28 mouse cellular contexts compared by ENCODE assay signal in the genomic region with DNA sequence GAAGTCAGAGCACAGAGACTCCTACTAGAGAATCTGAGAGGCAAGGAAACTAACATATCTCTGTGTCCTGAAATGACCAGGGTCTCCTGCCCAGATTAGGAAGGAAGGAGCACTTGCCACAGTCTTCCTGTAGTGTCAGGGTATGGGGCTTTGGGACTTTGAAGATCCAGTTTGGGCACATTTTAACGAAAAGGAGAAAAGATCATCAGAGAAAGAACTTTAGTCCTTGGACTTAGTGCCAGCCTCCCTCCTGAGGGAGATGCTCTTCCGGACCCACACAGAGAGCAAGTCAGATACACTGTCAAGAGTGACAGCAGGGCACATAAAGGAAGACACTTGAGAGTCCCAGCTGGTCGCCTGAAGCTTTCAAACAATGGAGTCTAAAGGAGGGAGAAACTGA.
"Had no signal": no experiment of that assay in that cellular context is flagged by ENCODE, and none has a peak within 500 bp of the region (broad histone marks: within the 10 kb centered on the region; RNA-seq: fewer than 3 reads in every experiment).

No protein-coding gene starts in this region.

- H3K9me3 ChIP-seq: embryonic facial prominence, embryonic 10.5 days; embryonic facial prominence, embryonic 12.5 days; embryonic facial prominence, embryonic 13.5 days; embryonic facial prominence, embryonic 15.5 days; forebrain, embryonic 10.5 days; forebrain, embryonic 12.5 days; forebrain, embryonic 13.5 days; forebrain, embryonic 15.5 days had no signal

- H3K4me1 ChIP-seq: embryonic facial prominence, embryonic 10.5 days; embryonic facial prominence, embryonic 12.5 days; embryonic facial prominence, embryonic 13.5 days; embryonic facial prominence, embryonic 15.5 days; forebrain, embryonic 10.5 days; forebrain, embryonic 12.5 days; forebrain, embryonic 13.5 days; forebrain, embryonic 15.5 days had no signal

- H3K4me3 ChIP-seq: embryonic facial prominence, embryonic 10.5 days; embryonic facial prominence, embryonic 12.5 days; embryonic facial prominence, embryonic 13.5 days; embryonic facial prominence, embryonic 15.5 days; erythroblast, embryonic 14.5 days; forebrain, embryonic 10.5 days; forebrain, embryonic 12.5 days; forebrain, embryonic 13.5 days; forebrain, embryonic 15.5 days; gastrocnemius, adult 2 months had no signal

- H3K27ac ChIP-seq: embryonic facial prominence, embryonic 10.5 days; embryonic facial prominence, embryonic 12.5 days; embryonic facial prominence, embryonic 13.5 days; embryonic facial prominence, embryonic 15.5 days; forebrain, embryonic 10.5 days; forebrain, embryonic 12.5 days; forebrain, embryonic 13.5 days; forebrain, embryonic 15.5 days; gastrocnemius, adult 2 months had no signal

- H3K36me3 ChIP-seq: embryonic facial prominence, embryonic 10.5 days; embryonic facial prominence, embryonic 12.5 days; embryonic facial prominence, embryonic 13.5 days; embryonic facial prominence, embryonic 15.5 days; forebrain, embryonic 12.5 days; forebrain, embryonic 15.5 days had no signal

- H3K9ac ChIP-seq: embryonic facial prominence, embryonic 12.5 days; embryonic facial prominence, embryonic 13.5 days; embryonic facial prominence, embryonic 15.5 days; forebrain, embryonic 12.5 days; forebrain, embryonic 13.5 days; forebrain, embryonic 15.5 days; forebrain, postnatal 0 days had no signal

- H3K4me2 ChIP-seq: embryonic facial prominence, embryonic 12.5 days; embryonic facial prominence, embryonic 13.5 days; embryonic facial prominence, embryonic 15.5 days; forebrain, embryonic 12.5 days; forebrain, embryonic 13.5 days; forebrain, embryonic 15.5 days had no signal

- DNase-seq: cerebellum, adult 18-20 months; cerebellum, adult 2 months; cerebellum, adult 8-10 months; cerebellum, adult 9-10 months; cerebellum, adult 9-11 months; cerebellum, postnatal 10 days; cerebellum, postnatal 14 days; cerebellum, postnatal 25 days; cerebellum, postnatal 36 days; embryo, embryonic 11 days; forebrain, postnatal 0 days; gastrocnemius, adult 2 months; gastrocnemius, postnatal 10 days; gastrocnemius, postnatal 14 days; gastrocnemius, postnatal 25 days; gastrocnemius, postnatal 36 days; heart, adult 11 months had no signal

- ATAC-seq: forebrain, embryonic 13.5 days; forebrain, embryonic 14.5 days; forebrain, embryonic 15.5 days; forebrain, embryonic 16.5 days; forebrain, postnatal 0 days had no signal

- H3K27me3 ChIP-seq: embryonic facial prominence, embryonic 12.5 days; embryonic facial prominence, embryonic 13.5 days; embryonic facial prominence, embryonic 15.5 days; forebrain, embryonic 12.5 days; forebrain, embryonic 13.5 days; forebrain, embryonic 15.5 days had no signal
